Mouse (Mus musculus): ENCODE measurements around the gene 1700080E11Rik.

DNA sequence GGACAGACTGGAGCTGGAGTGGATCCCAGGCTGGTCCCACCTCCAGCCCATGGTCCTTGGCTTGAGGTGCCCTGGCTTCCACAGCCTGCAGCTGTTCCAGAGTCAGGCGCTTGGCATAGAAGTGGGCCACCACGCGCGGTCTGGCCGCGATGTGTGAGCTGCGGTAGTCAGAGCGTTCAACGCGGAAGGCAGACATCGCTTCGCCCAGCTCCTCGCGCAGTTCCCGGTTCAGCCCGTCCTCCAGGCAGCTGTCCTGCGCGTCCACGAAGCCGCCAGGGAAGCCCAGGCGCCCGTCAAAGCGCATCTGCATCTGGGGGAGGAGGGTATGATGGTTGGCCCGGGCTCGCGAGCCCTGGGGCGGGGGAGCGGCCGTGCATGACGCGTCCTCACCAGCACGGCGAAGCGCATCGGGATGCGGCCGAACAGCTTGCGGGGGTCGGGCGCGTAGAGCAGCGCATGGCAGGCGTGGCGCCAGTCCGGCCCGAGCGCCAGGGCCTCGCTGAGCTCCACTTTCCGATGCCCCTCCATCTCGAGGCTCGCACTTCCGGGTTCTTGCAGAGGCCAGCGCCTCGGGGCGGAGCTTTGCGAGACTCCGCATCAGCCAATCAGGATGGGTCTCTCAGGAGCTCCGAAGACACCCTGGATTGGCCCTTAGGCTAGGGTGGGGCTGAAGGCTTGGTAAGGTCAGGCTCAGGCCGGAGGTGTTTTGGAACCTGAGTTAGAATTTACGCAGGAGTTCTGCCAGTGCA, 13.5 kb downstream of the 1700080E11Rik start, which contains the start of gene Nudt16:
- TF ChIP-seq CTCF (IDR thresholded peaks at IDR 0.05; ENCODE audit: low read depth) (no peak), EP300 (IDR thresholded peaks at IDR 0.05; ENCODE audit: low read depth) (no peak)
